Mouse (Mus musculus): ENCODE measurements around the gene Rmi1.

GRCm38 (mm10) chr13:58415374-58415773 is 13.3 kb downstream of the Rmi1 start:
- no peak for TF ChIP-seq CTCF (IDR thresholded peaks at IDR 0.05; ENCODE audit: low read depth, low read length)
- TF ChIP-seq POLR2A (IDR thresholded peaks at IDR 0.05; ENCODE audit: extremely low read depth, insufficient read depth, low read length): no peak
